Mouse (Mus musculus): ENCODE results near the gene Zfp760. TPM values are rescaled to one million over a fixed set of nuclear protein-coding genes. Genes with fewer than 3 reads are reported as not detected.
"Not testable (repeated sequence)": the region's sequence is repeated elsewhere in the genome, so short reads cannot be mapped to it uniquely, and the experiment has no call there.

The Zfp760 gene
- polyA plus RNA-seq, 1 experiment, result 0.04 TPM

DNA sequence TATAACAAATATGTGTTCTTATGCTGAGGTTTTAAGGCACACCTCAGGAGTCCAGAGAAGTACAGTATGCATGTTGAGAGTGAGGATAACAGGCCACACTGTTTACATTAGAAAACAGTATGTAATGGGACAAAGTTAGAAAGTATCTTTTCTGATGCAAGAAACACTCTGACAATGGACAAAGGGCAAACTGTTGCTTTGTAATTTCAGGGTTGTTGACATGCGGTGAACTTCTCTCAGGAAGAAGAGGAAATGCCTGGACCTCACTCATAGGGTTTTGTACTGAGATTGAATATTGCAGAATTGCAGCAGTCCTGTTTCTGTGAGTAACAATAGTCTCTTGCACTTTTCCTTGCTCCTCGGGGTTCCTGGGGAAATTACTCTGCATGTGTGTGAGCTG is 860 bp downstream of the Zfp760 start:
- Histone ChIP-seq H3K4me1 (peaks cover 39% of the 10 kb centered on the region), H3K9me3 (no peaks in the 10 kb centered on the region), H3K27me3 (replicated peaks) (no peaks in the 10 kb centered on the region), H3K4me3 (replicated peaks) (peak overlapping the region; percentile 92), H3K36me3 (replicated peaks; ENCODE audit: low read length) (peaks cover 24% of the 10 kb centered on the region)
- TF ChIP-seq GATA1 (IDR thresholded peaks at IDR 0.05; ENCODE audit: borderline replicate concordance, low read length) (no peak), FLI1 (IDR thresholded peaks at IDR 0.05; ENCODE audit: low read length) (no peak)

DNA sequence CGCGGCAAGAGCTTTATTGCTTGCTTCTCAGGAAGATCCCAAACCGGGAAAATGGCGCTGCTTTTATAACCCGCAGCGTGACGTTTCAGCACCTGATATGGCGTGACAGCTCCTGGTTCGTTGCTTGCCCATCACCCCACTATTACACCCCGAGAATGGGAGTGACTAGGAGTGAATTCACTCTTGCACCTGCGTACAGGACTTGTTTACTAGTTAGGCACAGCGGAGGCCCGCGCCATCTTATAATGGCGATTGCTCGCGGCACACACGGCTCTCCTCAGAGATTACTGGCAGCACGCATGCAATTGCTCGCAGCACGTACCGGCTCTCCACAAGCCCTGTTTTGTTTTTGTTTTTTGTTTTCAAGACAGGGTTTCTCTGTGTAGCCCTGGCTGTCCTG is 23.0 kb downstream of the Zfp760 start, which contains the start of gene Zfp229:
Gene Zfp229 (plus strand): TSS at position 301 of the 400 bp plus-strand sequence.
- H3K4me3 ChIP-seq (replicated peaks); H3K27me3 ChIP-seq (replicated peaks); H3K9me3 ChIP-seq; H3K36me3 ChIP-seq (replicated peaks; ENCODE audit: low read length): not testable (repeated sequence)
- H3K4me1 ChIP-seq, result peaks cover 12% of the 10 kb centered on the region

DNA sequence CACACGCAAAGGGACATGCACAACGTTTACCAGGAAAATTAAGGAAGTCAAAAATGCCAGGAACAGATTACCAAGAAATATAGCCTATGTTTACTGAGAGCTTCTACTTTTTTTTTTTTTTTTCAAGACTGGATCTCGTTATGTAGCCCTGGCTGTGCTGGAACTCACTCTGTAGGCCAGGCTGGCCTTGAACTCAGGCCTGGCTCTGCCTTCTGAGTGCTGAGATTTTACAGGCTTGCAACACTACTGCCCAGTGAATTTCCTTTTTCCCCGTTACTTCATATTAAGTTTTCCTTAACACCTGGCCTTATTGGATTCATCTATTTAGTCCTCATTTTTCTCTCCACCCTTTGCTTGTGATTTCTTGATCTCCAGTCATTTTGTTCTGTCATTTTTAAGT is 25.5 kb downstream of the Zfp760 start:
- Histone ChIP-seq H3K4me3 (replicated peaks) (peak overlapping the region; percentile 92), H3K9me3 (no peaks in the 10 kb centered on the region), H3K4me1 (peaks cover 12% of the 10 kb centered on the region), H3K36me3 (replicated peaks; ENCODE audit: low read length) (peaks cover 10% of the 10 kb centered on the region), H3K27me3 (replicated peaks) (no peaks in the 10 kb centered on the region)
- TF ChIP-seq GATA1 (IDR thresholded peaks at IDR 0.05; ENCODE audit: borderline replicate concordance, low read length) (no peak), FLI1 (IDR thresholded peaks at IDR 0.05; ENCODE audit: low read length) (no peak)

DNA sequence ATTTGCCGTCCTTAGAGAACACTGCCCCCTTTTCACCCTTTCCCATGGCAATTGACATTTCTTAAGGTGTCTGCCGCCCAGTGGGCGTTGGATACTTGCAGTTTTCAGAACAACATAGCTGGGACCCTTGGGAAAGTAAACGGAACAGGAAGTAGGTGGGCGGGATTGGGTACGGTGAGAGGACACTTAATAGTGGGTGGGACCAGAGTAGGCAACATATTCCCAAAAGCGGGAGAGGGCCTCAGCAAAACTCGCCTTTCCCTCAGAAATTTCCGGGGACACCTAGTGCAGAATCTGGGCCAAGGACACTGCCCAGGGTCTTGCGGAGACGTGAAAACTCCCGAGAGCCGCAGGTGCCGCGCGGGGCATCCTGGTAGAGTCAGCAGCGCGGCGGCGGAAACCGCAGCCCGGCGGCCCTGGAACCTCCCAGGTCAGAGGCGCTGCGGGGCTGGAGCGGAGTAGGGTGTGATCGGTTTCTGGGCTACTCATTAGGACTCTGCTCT is 26.0 kb downstream of the Zfp760 start:
- peaks cover 13% of the 10 kb centered on the region for H3K36me3 ChIP-seq (replicated peaks; ENCODE audit: low read length)
- H3K27me3 ChIP-seq (replicated peaks), result no peaks in the 10 kb centered on the region
- H3K4me3 ChIP-seq (replicated peaks), result peak overlapping the region; percentile 92
- H3K9me3 ChIP-seq, result no peaks in the 10 kb centered on the region
- TF ChIP-seq GATA1 (IDR thresholded peaks at IDR 0.05; ENCODE audit: borderline replicate concordance, low read length) (no peak), FLI1 (IDR thresholded peaks at IDR 0.05; ENCODE audit: low read length) (no peak)
- H3K4me1 ChIP-seq, result peaks cover 12% of the 10 kb centered on the region

DNA sequence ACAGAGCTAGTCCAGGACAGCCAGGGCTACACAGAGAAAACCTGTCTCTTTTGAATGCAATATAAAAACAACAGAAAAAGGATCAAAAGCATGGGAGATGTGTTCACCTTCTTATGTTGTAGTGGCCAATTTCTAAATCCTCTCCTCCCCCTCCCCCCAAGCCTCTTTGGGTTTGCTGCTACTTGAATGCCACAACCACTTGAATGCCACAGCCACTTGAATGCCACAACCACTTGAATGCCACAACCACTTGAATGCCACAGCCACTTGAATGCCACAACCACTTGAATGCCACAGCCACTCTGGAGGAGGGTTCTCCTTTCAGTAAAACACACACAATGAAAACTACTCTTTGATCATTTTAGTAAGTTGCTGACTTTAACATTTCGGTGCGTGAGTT is 45.2 kb downstream of the Zfp760 start:
- Histone ChIP-seq H3K36me3 (replicated peaks; ENCODE audit: low read length) (no peaks in the 10 kb centered on the region), H3K9me3 (no peaks in the 10 kb centered on the region), H3K4me3 (replicated peaks) (no peak overlapping the region), H3K4me1 (peaks cover 20% of the 10 kb centered on the region), H3K27me3 (replicated peaks) (peaks cover 2% of the 10 kb centered on the region)
- TF ChIP-seq GATA1 (IDR thresholded peaks at IDR 0.05; ENCODE audit: borderline replicate concordance, low read length), result no peak
- TF ChIP-seq FLI1 (IDR thresholded peaks at IDR 0.05; ENCODE audit: low read length), result no peak

DNA sequence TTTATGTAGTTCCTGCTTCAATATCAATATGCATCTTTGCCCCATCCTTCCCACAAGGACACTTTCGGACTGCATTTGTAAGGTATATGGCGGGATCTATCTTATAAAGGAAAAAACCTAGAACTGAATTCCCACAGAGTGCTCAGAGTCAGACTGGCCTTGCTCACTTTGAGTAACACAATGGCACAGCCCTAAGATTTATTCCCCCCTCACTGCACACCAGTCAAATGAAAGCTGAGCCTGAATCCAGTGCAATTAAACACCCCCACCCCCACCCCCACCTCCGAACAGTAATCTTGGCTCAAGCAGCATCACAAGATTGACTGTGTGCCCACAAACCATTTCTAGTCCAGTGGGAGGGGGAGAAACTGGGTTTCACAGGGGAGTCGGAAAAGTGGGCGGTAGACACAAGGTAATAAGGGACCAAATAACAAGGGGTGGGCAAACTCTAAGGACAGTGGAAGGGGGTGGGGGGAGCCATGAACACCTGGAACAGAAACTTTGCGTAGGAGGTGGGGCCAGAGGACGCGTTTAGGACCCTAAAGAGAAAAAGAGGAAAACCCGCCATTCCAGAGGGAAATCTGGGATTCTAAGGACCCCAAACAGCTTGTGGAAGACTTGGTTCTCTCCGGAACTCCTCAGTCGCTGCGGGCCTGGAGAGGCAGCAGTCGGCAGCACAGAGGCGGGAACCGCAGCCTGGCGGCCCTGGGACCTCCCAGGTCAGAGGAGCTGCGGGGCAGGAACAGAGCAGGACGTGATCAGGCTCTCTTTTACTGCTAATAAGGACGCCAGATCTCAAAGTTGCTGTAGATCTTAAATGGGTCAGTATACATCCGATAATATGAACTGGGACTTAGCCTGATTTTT is 46.0 kb downstream of the Zfp760 start:
- peaks cover 27% of the 10 kb centered on the region for H3K4me1 ChIP-seq
- no peaks in the 10 kb centered on the region for H3K9me3 ChIP-seq
- no peaks in the 10 kb centered on the region for H3K36me3 ChIP-seq (replicated peaks; ENCODE audit: low read length)
- H3K4me3 ChIP-seq (replicated peaks), result peak overlapping the region; percentile 76
- H3K27me3 ChIP-seq (replicated peaks), result peaks cover 2% of the 10 kb centered on the region
- no peak for TF ChIP-seq FLI1 (IDR thresholded peaks at IDR 0.05; ENCODE audit: low read length)
- TF ChIP-seq GATA1 (IDR thresholded peaks at IDR 0.05; ENCODE audit: borderline replicate concordance, low read length), result no peak

DNA sequence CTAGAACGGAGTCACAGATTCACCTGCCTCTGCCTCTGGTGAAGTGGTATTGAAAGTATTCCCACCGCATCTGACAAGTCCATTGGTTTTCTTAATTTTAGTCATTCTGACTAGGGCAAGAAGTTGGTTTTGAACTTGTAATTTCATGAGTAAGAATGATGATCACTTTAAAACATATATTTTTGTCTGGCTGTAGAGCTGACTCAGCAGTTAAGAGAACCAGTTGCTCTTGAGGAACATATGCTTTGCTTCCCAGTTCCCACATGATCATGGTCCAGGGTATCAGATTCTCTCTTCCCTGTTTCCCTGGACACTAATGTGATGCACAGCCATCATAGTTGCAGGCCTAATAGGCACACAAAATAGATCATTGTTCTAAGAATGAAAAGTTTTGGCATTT is 62.8 kb downstream of the Zfp760 start:
- no peaks in the 10 kb centered on the region for H3K36me3 ChIP-seq (replicated peaks; ENCODE audit: low read length)
- H3K4me3 ChIP-seq (replicated peaks), result no peak overlapping the region
- no peak for TF ChIP-seq GATA1 (IDR thresholded peaks at IDR 0.05; ENCODE audit: borderline replicate concordance, low read length)
- TF ChIP-seq FLI1 (IDR thresholded peaks at IDR 0.05; ENCODE audit: low read length), result no peak
- no peaks in the 10 kb centered on the region for H3K27me3 ChIP-seq (replicated peaks)
- H3K9me3 ChIP-seq, result peaks cover 11% of the 10 kb centered on the region
- H3K4me1 ChIP-seq, result peaks cover 9% of the 10 kb centered on the region

Other genes starting within 250 kb of the Zfp760 start
- gene Zfp53, start 218.7 kb upstream of the Zfp760 start, polyA plus RNA-seq (2012; ENCODE audit: insufficient read depth, low replicate concordance), result 2.9 TPM in 1 of 2 replicates, not detected in the other
- 1.1 TPM in 1 of 2 replicates, not detected in the other for gene Zfp52, start 172.2 kb upstream of the Zfp760 start, polyA plus RNA-seq (2012; ENCODE audit: insufficient read depth, low replicate concordance)
- gene Zfp948, start 140.7 kb upstream of the Zfp760 start, polyA plus RNA-seq (2012; ENCODE audit: insufficient read depth, low replicate concordance), result 1.5 TPM in 1 of 2 replicates, not detected in the other
- gene Zfp983, start 57.1 kb upstream of the Zfp760 start, polyA plus RNA-seq (2012; ENCODE audit: insufficient read depth, low replicate concordance), result 0.17 TPM in 1 of 2 replicates, not detected in the other
- gene Gm10226, start 15.9 kb upstream of the Zfp760 start, polyA plus RNA-seq (2012; ENCODE audit: insufficient read depth, low replicate concordance), result not detected in 2 replicates
- gene Zfp229, start 23.1 kb downstream of the Zfp760 start, polyA plus RNA-seq (2012; ENCODE audit: insufficient read depth, low replicate concordance), result 0.72 TPM in 1 of 2 replicates, not detected in the other
- 0.29 TPM in 1 of 2 replicates, not detected in the other for gene Zfp820, start 138.0 kb downstream of the Zfp760 start, polyA plus RNA-seq (2012; ENCODE audit: insufficient read depth, low replicate concordance)
- gene Zfp995, start 202.2 kb downstream of the Zfp760 start, polyA plus RNA-seq (2012; ENCODE audit: insufficient read depth, low replicate concordance), result not detected in 2 replicates

Data from megakaryocyte, embryonic 14.5 days (primary cell).